Mouse (Mus musculus) spleen, adult 18-20 months (tissue): ENCODE measurements around the gene Pemt.

Source experiments
- DNase-seq, 2 experiments: peaks; one replicate each; pipeline ENCODE4 v3.0.0; 2022; ENCODE audit warnings: mixed read lengths in 2 of 2

The Pemt gene

GRCm38 (mm10) chr11:60048841-60049240 is 2.6 kb upstream of the Pemt start:
- DNase-seq, result no peak

GRCm38 (mm10) chr11:60045676-60046057 is 622 bp downstream of the Pemt start:
- DNase-seq, result no peak

- no peak for DNase-seq
These were observed 1.5 kb downstream of the Pemt start for GRCm38 (mm10) chr11:60044777-60045176.

GRCm38 (mm10) chr11:60042277-60042676 is 4.0 kb downstream of the Pemt start:
- DNase-seq, result no peak

- DNase-seq, result no peak
These were observed 9.6 kb downstream of the Pemt start for GRCm38 (mm10) chr11:60036537-60037220.

- no peak for DNase-seq
These were observed 11.3 kb downstream of the Pemt start for GRCm38 (mm10) chr11:60034911-60035400.

- DNase-seq, result no peak
These were observed 12.0 kb downstream of the Pemt start for GRCm38 (mm10) chr11:60034293-60034692.

GRCm38 (mm10) chr11:60032586-60033430 is 13.5 kb downstream of the Pemt start:
- DNase-seq, result no peak

- no peak for DNase-seq
These were observed 15.4 kb downstream of the Pemt start for GRCm38 (mm10) chr11:60030747-60031331.

GRCm38 (mm10) chr11:60029976-60030375 is 16.3 kb downstream of the Pemt start:
- no peak for DNase-seq

- no peak for DNase-seq
These were observed 18.1 kb downstream of the Pemt start for GRCm38 (mm10) chr11:60027913-60028875.

GRCm38 (mm10) chr11:60027272-60027671 is 19.0 kb downstream of the Pemt start:
- peak; percentile 24 to 69 for DNase-seq

- no peak for DNase-seq
These were observed 20.1 kb downstream of the Pemt start for GRCm38 (mm10) chr11:60026166-60026565.

GRCm38 (mm10) chr11:60021201-60021600 is 25.1 kb downstream of the Pemt start:
- no peak for DNase-seq

- DNase-seq, result no peak
These were observed 29.6 kb downstream of the Pemt start for GRCm38 (mm10) chr11:60016726-60017125.

GRCm38 (mm10) chr11:60011516-60011915 is 34.8 kb downstream of the Pemt start:
- DNase-seq, result no peak

- no peak for DNase-seq
These were observed 36.8 kb downstream of the Pemt start for GRCm38 (mm10) chr11:60009451-60009850.

GRCm38 (mm10) chr11:60005866-60006265 is 40.4 kb downstream of the Pemt start:
- no peak for DNase-seq

GRCm38 (mm10) chr11:60004716-60005115 is 41.6 kb downstream of the Pemt start:
- no peak for DNase-seq

GRCm38 (mm10) chr11:60003811-60004210 is 42.5 kb downstream of the Pemt start:
- DNase-seq, result no peak

- DNase-seq, result no peak
These were observed 44.9 kb downstream of the Pemt start for GRCm38 (mm10) chr11:60001231-60001980.

- DNase-seq, result no peak
These were observed 52.0 kb downstream of the Pemt start for GRCm38 (mm10) chr11:59994318-59994717.
